Mouse (Mus musculus) neural tube, embryonic 14.5 days (tissue): ENCODE measurements around the gene Tspan12. TPM values are rescaled to one million over a fixed set of nuclear protein-coding genes. Genes with fewer than 3 reads are reported as not detected.

Experiments
- ATAC-seq: fragments of 200-750 bp; cut with Nextera tagmentation; 2 replicates; pipeline ENCODE4 v1.8.0; 2017; ENCODE audit warnings: low read depth, mild to moderate bottlenecking, moderate TSS enrichment, moderate library complexity
- H3K27ac ChIP-seq: fragments of 300-500 bp; sonication (generic); 2 replicates; pipeline ENCODE4 v1.5.1; 2014; ENCODE audit warnings: low read depth, mild to moderate bottlenecking, control low read depth, low read length, moderate library complexity, mixed read lengths
- H3K27me3 ChIP-seq: fragments of 300-500 bp; sonication (generic); 2 replicates; pipeline ENCODE4 v1.6.1; 2014; ENCODE audit warnings: low read length; ENCODE audit not compliant: control insufficient read depth, insufficient read depth
- H3K36me3 ChIP-seq: fragments of 300-500 bp; sonication (generic); 2 replicates; pipeline ENCODE4 v1.6.1; 2014; ENCODE audit warnings: low read length, mixed read lengths; ENCODE audit not compliant: control insufficient read depth, insufficient read depth
- H3K4me1 ChIP-seq: fragments of 300-500 bp; sonication (generic); 2 replicates; pipeline ENCODE4 v1.6.1; 2014; ENCODE audit warnings: low read length; ENCODE audit not compliant: control insufficient read depth, insufficient read depth
- H3K4me2 ChIP-seq: fragments of 300-500 bp; sonication (generic); 2 replicates; pipeline ENCODE4 v1.6.1; 2014; ENCODE audit warnings: mild to moderate bottlenecking, low read depth, low read length, control low read depth
- H3K4me3 ChIP-seq: fragments of 300-500 bp; sonication (generic); 2 replicates; pipeline ENCODE4 v1.5.1; 2014; ENCODE audit warnings: low read depth, low read length, control low read depth, mixed read lengths
- H3K9ac ChIP-seq: fragments of 300-500 bp; sonication (generic); replicated peaks from 2 replicates; pipeline ENCODE4 v1.6.1; 2014; ENCODE audit warnings: low read depth, mild to moderate bottlenecking, control low read depth, low read length, mixed read lengths
- H3K9me3 ChIP-seq: fragments of 300-500 bp; sonication (generic); 2 replicates; pipeline ENCODE4 v1.6.1; 2016; ENCODE audit warnings: low read length; ENCODE audit not compliant: control insufficient read depth
- WGBS: fragments of 180-500 bp; shearing (Covaris S2); extraction: QIAGEN DNeasy Blood & Tissue Kit; methylation state at CpG from one replicate; pipeline ENCODE4 v1.1.7; 2014; 5-methylcytosine and 5-hydroxymethylcytosine counted together
- polyA plus RNA-seq: library from polyadenylated mRNA; unstranded; fragments of >200 nt; fragmentation: Nextera tagmentation; extraction: Ambion mirVana; gene quantifications from 2 replicates; pipeline ENCODE4 v1.2.1, GENCODE M21; 2014

The Tspan12 gene
- polyA plus RNA-seq, 1 experiment from 2014 or later, result 89.7 TPM

- no peaks in the 10 kb centered on the region for H3K9me3 ChIP-seq
- H3K4me3 ChIP-seq, result no peak overlapping the region
- no peak overlapping the region for H3K4me2 ChIP-seq
- no peak for ATAC-seq
- H3K27me3 ChIP-seq, result no peaks in the 10 kb centered on the region
- H3K27ac ChIP-seq, result no peak overlapping the region
- no peaks in the 10 kb centered on the region for H3K4me1 ChIP-seq
- H3K36me3 ChIP-seq, result no peaks in the 10 kb centered on the region
- WGBS, result 81% methylated on average over 7 of the region's 7 CpGs
- no peak overlapping the region for H3K9ac ChIP-seq
These were observed 29.6 kb downstream of the Tspan12 start for GRCm38 (mm10) chr6:21822721-21823134.

DNA sequence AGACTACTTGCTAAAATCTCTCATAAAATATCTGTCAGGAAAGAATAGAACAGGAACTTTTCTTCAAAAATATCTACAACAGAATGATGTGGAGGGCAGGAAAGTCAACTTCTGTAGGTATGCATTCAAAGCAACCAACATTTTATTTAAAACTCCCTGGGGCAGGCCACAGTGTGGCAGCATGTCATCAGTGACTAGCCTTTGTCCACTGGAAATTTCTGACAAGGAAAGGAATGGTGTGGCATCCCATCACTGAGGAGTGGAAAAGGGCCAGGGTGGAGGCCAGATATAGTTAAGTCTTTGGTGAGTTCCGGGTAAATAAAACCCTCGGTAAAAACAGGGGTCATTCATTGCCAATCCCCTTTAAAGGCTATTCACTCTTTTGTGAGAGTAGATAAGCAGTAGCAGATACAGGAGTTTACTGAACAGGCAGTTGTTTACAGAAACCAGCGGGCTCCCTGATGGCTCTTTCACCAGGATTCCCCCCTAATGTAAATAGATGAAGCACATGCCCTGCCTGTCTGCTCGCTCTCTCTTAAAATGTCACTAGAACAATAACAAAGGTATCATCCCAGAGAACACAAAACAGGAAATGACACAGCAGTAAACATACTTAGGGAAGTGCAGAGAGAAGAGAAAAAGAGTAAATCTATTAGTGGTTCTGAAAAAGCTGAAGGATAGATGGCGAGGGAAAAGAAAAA lies 34.1 kb downstream of the Tspan12 start:
- Histone ChIP-seq H3K27me3 (no peaks in the 10 kb centered on the region), H3K27ac (no peak overlapping the region), H3K9me3 (no peaks in the 10 kb centered on the region), H3K9ac (no peak overlapping the region), H3K4me2 (no peak overlapping the region), H3K36me3 (no peaks in the 10 kb centered on the region), H3K4me3 (no peak overlapping the region), H3K4me1 (no peaks in the 10 kb centered on the region)
- ATAC-seq, result no peak
- 19% methylated on average over 5 of the region's 5 CpGs for WGBS

DNA sequence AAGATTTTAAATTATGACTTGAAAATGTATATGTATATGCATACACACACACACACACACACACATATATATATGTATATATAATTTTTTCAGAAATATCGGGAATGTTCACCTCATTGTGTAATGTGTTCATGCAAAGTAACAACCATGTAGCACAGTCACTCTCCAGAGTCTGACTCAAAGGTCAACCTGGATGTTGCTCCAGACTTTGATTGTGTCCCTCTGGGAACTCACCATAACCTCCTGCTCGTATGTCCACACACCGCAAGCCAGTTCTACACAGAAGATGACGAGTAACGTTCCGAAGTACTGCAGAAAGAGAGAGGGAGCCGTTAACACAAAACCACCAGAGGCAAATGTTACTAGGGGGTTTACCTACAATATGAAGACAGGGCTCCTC lies 46.3 kb downstream of the Tspan12 start:
- no peak for ATAC-seq
- H3K9ac ChIP-seq, result no peak overlapping the region
- H3K9me3 ChIP-seq, result no peaks in the 10 kb centered on the region
- no peaks in the 10 kb centered on the region for H3K36me3 ChIP-seq
- no peak overlapping the region for H3K4me3 ChIP-seq
- WGBS, result 95% methylated on average over 7 of the region's 7 CpGs
- no peaks in the 10 kb centered on the region for H3K4me1 ChIP-seq
- no peaks in the 10 kb centered on the region for H3K27me3 ChIP-seq
- H3K27ac ChIP-seq, result no peak overlapping the region
- no peak overlapping the region for H3K4me2 ChIP-seq

DNA sequence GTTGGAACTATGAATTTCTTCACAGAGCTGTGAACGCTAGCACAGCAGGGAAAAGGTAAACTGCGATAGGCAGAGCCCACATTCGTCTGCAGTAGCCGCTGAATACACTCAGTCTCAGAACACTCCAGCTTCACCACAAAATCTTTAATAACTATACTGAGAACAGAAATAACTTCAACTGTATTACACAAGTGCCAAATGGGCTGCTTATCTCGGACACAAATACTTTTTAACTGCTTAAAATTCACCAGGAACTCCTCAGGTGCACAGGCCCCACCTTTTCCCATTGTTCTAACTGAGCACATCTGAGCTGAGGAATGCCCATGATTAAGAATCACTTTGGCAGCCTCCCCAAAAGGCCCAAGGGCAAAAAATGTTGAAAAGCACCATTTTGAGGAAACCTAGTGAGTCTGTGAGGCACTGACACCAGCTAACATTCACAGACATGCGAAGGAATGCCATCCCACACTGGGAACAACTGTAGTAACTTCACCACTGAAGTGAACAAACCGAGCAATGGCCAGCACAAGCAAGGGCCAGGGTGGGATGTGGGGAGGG lies 47.2 kb downstream of the Tspan12 start:
- Histone ChIP-seq H3K4me3 (no peak overlapping the region), H3K27ac (no peak overlapping the region), H3K36me3 (no peaks in the 10 kb centered on the region), H3K9me3 (no peaks in the 10 kb centered on the region), H3K4me2 (no peak overlapping the region), H3K27me3 (no peaks in the 10 kb centered on the region), H3K9ac (no peak overlapping the region), H3K4me1 (no peaks in the 10 kb centered on the region)
- ATAC-seq, result no peak
- WGBS, result 86% methylated on average over 7 of the region's 7 CpGs

DNA sequence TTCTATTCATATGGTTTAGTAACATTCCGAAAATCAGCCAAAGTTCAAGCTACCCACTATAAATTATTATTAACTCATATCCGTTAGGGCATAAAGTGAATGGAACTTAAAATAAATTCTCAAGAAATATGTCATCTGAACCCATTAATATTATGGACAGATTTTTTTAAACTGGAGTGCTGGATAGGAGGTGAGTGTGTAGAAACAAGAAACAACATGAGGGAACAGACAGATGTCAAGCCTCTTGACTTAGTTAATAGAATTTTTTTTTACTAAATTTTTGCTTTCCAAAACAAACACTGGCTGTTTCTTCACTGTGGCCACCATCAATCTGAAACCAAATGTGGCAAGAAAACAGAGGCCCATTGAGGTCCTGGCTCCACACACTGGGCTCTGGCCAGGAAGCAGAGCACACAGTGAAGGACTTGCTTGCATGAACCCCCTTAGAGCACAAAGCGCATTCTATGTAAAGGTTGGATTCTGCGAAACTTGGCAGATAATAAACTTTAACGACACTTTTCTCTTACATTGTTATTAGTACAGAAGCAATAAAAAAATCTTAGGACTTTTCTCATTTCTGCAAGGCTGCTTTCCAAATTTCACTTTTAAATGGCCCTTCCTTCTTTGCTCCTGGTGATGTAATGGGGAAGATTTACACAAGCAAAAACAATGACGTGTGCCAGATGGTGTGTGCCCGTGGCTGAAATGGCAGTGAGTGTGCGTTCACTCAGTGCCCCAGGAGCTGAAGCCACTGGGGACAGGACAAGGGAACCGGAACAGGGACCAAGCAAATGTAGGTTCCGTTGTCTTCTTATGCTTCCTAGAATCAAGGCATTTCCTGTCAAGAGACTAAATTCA lies 48.6 kb downstream of the Tspan12 start:
- 50% methylated on average over 10 of the region's 10 CpGs for WGBS
- no peaks in the 10 kb centered on the region for H3K9me3 ChIP-seq
- no peak overlapping the region for H3K9ac ChIP-seq
- H3K4me1 ChIP-seq, result no peaks in the 10 kb centered on the region
- peaks cover 3% of the 10 kb centered on the region; the same call in 1 of the 2 replicates for H3K36me3 ChIP-seq
- peak; percentile 81; the same call in 1 of the 2 replicates for ATAC-seq
- no peaks in the 10 kb centered on the region for H3K27me3 ChIP-seq
- H3K4me2 ChIP-seq, result no peak overlapping the region
- H3K4me3 ChIP-seq, result no peak overlapping the region
- H3K27ac ChIP-seq, result no peak overlapping the region

GRCm38 (mm10) chr6:21798581-21798980 lies 53.7 kb downstream of the Tspan12 start:
- no peak overlapping the region for H3K27ac ChIP-seq
- no peaks in the 10 kb centered on the region for H3K4me1 ChIP-seq
- no peak for ATAC-seq
- no peak overlapping the region for H3K9ac ChIP-seq
- peaks cover 3% of the 10 kb centered on the region; the same call in 1 of the 2 replicates for H3K36me3 ChIP-seq
- H3K27me3 ChIP-seq, result no peaks in the 10 kb centered on the region
- no peak overlapping the region for H3K4me2 ChIP-seq
- H3K9me3 ChIP-seq, result no peaks in the 10 kb centered on the region
- WGBS, result 92% methylated on average over 9 of the region's 9 CpGs
- no peak overlapping the region for H3K4me3 ChIP-seq

DNA sequence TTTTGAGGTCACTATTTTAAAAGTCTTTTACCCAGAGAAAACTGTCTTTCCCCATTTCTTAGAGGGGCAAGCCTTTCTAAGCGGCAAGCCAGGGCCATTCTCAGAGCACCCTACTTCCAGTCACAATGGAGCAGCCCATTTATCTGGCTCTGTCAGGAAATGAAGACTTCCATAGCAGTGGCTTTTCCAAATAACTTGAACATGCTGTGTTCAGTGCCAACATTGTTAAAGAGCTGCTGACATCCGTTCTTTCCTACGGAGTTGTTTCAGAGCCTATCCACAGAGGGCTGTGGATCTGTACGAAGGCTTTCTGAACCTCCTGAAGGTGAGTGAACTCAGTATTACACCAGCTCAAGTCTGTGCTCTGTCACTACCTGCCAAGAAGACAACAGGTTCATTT lies 55.2 kb downstream of the Tspan12 start:
- H3K9me3 ChIP-seq, result no peaks in the 10 kb centered on the region
- 87% methylated on average over 4 of the region's 4 CpGs for WGBS
- ATAC-seq, result no peak
- H3K9ac ChIP-seq, result no peak overlapping the region
- H3K4me3 ChIP-seq, result no peak overlapping the region
- peaks cover 3% of the 10 kb centered on the region; the same call in 1 of the 2 replicates for H3K36me3 ChIP-seq
- H3K27me3 ChIP-seq, result no peaks in the 10 kb centered on the region
- H3K27ac ChIP-seq, result no peak overlapping the region
- H3K4me1 ChIP-seq, result no peaks in the 10 kb centered on the region
- no peak overlapping the region for H3K4me2 ChIP-seq

GRCm38 (mm10) chr6:21796413-21796812 lies 55.9 kb downstream of the Tspan12 start:
- H3K27me3 ChIP-seq, result no peaks in the 10 kb centered on the region
- no peak overlapping the region for H3K4me3 ChIP-seq
- H3K36me3 ChIP-seq, result peaks cover 3% of the 10 kb centered on the region; the same call in 1 of the 2 replicates
- H3K9ac ChIP-seq, result no peak overlapping the region
- H3K4me1 ChIP-seq, result no peaks in the 10 kb centered on the region
- H3K9me3 ChIP-seq, result no peaks in the 10 kb centered on the region
- WGBS, result 83% methylated on average over 10 of the region's 10 CpGs
- no peak overlapping the region for H3K27ac ChIP-seq
- no peak for ATAC-seq
- H3K4me2 ChIP-seq, result no peak overlapping the region

- Histone ChIP-seq H3K27me3 (no peaks in the 10 kb centered on the region), H3K4me2 (no peak overlapping the region), H3K36me3 (peaks cover 3% of the 10 kb centered on the region; the same call in 1 of the 2 replicates), H3K27ac (no peak overlapping the region), H3K9me3 (no peaks in the 10 kb centered on the region), H3K4me1 (no peaks in the 10 kb centered on the region), H3K4me3 (no peak overlapping the region), H3K9ac (no peak overlapping the region)
- 89% methylated on average over 5 of the region's 5 CpGs for WGBS
- ATAC-seq, result 0 out of 2 replicates have a peak, but pooled peaks have one; percentile 62
These were observed 56.9 kb downstream of the Tspan12 start for GRCm38 (mm10) chr6:21795410-21795809.
